Mouse (Mus musculus) fat pad, adult 2 months (tissue): ENCODE data around the gene Npl.
"Not testable (repeated sequence)": the region's sequence is repeated elsewhere in the genome, so short reads cannot be mapped to it uniquely, and the experiment has no call there.

Experiments used
- DNase-seq: peaks from one replicate; pipeline ENCODE4 v3.0.0-alpha.2; 2011; ENCODE audit warnings: low read depth, low spot score; ENCODE audit errors: extremely low read depth

The Npl gene

DNA sequence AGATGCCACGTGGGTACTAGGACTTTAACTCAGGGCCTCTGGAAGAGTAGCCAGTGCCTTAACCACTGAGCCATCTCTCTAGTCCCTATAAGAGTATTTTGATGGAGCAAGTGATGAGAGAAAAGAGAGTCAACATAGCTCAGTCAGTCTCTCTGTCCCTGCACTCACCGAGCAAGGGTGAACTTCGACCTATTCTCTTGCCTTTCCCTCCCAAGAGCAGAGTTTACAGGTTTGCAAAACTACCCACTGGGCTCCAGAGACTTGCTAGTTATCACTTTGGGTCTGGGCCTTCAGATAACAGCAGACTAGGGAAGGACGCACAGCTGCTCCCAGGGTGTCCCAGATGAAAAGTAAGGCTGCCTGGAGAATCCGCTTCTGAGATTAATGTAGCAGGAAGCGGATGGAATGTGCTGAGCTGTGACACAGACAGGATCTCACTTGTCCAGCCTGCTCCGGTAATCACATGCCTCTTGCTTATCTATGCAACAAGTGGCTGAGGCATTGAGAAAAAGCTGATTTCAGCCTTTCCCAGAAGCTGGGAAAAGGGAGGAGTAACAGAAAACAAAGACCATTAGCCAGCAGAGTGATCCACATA is 7.0 kb downstream of the Npl start:
- DNase-seq, result no peak

DNA sequence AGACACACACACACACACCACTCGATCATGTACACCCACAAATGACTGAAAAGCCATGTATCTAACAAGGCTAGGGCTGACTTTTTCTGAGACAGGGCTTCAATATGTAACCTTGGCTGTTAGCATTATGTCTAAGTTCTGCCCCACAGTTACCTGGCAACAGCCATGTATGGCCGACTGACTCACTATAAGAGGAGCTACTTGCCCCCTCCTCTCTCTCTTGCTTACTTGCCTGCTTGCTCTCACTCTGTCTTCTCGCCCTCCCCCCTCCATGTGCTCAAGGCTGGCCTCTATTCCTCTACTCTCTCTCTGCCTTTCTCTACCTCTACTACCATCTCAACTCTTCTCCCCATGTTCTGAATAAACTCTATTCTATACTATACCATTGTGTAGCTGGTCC is 9.1 kb downstream of the Npl start:
- DNase-seq, result no peak

DNA sequence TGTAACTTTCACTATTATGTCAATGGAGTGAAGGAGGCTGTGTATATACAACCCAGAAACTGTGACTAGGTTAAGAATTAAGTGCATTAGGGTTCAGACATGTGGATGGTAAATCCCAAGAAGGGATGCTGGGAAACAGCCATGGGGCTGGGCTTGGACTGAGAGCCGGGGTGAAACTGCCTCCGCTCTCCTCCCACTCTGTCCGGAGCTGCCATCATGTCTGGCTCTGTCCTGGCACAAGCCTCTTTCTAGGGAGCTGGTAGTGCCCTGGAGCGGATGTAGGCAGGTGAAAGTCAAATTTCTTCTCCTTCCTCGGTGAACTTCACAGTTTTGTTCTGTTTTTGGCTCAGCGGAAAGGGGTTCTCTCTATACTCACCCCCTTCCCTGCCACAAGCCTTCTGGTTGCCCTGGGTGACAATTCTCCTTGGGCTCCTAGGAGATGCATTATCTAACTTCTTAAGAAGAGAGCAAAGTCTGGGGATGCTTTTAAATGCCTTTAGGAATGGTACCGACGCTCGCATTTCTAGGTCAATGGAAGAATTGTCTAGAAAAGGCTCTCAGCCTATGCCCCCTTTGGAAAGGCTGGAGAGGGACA is 10.0 kb downstream of the Npl start:
- no peak for DNase-seq

DNA sequence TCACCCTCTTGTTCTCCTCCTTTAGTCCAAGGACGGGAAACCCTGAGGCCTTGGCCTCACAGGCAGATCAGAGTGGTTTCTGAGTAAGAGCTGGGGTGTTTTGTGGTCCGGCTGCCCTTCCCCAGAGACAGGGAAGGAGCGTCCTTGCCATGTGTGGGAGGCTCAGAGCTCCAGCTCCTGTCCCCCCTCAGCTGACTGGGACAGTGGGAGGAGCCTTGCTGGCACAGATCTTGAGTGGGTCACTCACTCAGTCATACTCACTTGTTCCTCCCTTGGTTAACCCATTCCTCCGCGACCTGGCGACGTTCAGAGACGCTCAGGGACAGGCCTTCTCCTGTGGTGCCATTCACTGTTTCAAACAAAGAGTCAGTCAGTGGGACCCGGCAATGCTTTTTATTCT is 14.2 kb downstream of the Npl start:
- no peak for DNase-seq

DNA sequence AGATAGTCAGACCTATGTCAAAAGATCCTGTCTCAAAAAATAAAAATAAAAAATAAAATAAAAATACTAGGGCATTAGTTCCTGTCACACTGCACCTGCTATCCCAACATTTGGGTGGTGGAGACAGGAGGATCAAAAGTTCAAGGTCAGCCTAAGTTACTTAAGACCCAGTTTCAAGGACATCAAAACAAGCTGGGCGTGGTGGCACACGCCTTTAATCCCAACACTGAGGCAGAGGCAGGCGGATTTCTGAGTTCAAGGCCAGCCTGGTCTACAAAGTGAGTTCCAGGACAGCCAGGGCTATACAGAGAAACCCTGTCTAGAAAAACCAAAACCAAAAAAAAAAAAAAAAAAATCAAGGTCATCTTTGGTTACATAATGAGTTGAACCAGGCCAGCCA is 16.9 kb downstream of the Npl start:
- DNase-seq, result not testable (repeated sequence)

DNA sequence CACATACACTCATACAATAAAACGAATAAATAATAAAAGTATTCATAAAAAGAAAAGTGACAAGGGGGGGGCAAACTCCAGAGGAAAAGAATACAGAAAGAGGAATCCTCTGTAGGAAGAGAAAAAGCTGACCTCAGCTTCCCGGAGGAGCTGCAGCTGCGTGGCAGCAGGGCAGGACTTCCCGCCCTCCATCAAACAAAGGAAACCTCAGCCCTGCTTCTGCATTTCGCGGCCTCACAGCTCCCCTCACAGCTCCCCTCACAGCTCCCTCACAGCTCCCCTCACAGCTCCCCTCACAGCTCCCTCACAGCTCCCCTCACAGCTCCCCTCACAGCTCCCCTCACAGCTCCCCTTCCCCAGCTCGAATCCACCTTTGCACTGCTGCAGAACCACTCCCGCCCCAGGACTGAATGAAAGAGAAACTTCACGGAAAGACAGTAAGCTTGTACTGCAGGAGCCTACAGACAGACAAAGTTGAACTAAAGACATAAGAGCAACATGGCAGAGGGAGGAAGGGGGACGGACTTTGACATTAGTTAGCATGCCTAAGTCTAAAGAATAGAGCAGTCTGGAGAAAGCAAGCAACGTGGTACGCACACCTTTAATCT is 17.5 kb downstream of the Npl start:
- DNase-seq, result no peak

DNA sequence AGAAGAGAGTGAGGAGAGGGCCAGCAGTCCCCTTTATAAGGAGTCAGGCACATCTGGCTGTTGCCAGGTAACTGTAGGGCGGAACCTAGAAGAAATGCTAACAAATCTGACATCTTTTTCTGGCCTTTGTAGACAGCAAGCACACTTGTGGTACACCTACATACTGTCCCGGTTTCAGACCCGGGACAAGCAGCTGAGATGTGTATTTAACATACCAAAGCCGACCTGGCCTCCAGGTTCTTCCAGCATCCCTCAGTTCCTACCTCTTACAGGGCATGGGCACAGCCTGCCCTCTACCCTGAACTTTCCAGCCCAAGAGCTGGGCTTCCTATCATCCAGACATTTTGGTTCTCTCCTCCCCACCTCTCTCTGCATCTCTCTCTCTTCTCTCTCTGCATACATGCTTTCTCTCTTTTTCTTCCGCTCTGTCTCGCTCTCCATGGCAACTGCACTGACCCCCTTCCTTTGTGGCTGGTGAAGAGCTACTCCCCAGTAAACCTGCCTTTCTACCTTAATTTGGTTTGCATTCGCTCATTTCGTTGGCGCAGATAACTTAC is 18.1 kb downstream of the Npl start:
- DNase-seq, result no peak

DNA sequence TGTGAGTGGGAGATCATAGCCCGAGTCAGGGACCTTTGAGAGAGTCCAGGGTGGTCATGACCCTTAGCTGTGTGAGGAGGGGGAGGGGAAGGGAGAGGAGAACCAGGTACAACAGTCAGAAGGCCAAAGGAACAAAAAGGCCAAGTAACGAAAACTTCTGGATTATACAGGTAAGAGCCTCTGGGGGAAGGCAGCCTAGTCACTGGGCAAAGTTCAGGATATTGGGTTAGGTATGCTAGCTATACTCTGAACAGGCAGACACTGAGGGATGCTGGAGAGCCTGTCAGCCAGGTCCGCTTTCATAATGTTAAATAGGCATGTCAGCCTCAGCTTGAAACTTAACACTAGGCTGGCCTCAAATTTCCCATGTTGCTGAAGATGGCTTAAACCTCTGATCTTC is 27.7 kb downstream of the Npl start:
- no peak for DNase-seq

DNA sequence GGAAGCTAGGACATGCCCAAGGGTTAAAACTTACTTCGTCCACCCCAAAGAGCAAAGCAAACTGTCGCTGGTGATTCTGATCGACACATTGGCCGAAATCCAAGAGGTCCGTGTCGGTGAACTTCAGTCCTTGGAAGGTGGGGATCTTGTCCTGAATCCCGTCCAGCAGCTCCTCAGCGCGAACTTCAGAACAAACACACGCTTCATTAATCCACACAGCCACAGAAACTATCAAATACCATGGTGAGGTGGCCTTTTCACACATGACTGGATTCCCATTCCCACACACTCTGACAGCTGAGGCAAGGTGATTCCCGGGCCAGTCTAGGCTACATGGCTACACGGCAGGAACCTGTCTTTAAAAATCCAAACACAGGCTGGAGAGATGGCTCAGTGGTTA is 34.5 kb downstream of the Npl start:
- no peak for DNase-seq

DNA sequence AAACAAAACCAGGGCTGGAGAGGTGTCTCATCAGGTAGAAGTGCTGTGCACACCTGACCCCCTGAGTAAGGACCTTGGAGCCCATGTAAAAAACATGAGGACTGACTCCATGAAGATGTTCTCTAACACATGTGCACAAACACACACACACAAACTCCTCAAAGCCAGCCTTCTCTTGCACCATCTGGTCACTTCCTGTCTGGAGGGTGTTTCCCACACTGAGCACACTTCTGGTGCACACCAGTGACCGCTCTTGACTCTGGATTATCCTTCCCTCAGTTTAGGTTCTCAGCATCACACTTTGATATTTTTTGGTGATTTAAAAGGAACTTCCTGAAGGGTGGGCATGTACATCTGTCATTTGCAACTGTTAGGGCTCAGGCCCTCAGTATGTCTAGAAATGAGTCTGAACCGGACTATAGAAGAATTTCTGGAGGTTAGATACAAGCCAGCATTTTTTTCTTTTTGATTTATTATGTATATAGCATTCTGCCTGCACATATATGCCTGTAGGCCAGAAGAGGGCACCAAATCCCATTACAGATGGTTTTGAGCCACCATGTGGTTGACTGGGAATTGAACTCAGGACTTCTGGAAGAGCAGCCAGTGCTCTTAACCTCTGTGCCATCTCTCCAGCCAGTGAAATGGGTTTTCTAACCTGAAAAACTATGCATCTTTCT is 39.4 kb downstream of the Npl start:
- DNase-seq, result no peak

DNA sequence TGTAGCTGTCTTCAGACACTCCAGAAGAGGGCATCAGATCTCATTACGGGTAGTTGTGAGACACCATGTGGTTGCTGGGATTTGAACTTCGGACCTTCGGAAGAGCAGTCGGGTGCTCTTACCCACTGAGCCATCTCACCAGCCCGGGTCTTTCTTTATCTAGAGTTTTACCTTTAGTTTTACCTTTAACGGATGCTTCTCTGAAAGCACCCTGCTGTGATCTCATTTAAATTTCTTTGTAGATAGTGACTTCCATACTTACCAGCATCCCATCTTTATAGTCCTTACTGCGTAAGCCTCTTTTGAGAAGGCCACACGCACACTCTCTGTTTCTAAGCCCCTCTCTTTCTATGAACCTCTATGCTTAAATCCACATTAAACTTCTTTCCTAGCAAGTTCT is 40.3 kb downstream of the Npl start:
- not testable (repeated sequence) for DNase-seq

DNA sequence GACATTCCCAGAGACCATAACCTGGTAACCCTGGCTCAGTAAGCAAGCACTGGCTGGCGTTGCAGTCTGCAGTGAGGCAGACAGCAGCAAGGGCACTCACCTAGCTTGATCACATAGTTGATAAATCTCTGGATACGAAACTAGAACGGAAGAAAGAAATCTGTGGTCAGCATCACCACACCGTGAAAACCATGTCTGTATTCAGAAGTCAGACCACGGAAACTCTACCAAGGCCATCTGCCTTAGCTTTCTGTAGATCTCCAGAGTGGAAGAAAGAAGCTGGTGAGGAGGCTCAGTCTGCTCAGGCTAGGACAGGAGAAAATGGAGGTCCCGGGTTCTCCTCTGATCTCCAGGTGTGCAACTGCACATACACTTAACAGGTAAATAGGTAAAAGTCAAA is 40.8 kb downstream of the Npl start:
- DNase-seq, result no peak

DNA sequence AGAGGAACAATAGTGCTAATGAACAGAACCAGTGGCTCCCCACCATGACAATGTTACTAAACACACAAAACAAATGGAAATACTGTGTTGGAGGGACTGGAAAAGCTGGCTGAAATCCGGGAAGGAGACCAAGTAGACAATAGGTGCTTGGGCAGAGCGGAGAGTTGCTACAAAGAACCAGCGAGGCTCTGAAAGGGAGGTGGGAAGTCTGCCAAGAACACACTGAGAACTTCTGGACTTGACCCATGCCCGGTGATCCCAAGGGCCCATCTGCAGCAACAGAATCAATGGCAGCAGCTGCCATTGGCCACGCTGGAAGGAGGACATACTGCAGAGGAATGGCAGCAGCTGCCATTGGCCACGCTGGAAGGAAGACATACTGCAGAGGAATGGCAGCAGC is 43.6 kb downstream of the Npl start:
- DNase-seq, result peak; percentile 58

DNA sequence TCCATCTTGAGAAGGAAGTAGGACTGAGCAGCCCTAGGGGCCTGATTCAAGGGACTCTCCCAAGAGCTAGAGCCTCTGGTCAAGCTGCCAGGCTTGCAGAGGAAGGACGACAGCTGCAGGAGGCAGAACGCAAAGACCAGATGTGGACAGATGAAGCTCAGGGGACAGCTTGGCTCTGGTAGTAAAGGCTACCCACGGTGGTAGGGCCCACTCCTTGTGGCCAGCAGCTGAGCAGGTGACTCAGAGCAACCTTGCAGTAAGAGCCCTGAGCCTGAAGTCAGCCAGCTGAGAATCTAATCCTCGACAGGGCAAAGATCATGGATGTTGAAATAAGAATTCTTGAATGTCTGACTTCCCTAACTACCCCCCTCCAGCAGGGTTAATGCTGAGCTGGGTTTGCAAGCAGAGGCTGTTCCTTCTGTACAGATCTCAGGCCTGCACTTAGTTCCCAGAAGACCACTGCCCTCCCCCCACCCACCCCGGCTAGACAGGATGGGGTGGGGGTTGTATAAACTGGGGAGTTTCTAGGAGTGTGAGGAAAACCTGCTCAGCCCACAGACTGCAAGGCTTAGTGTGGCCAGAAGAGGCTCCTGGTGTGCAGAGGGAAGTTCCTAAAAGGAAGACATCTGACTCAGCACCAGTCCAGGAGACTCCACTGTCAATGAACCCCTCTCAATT is 48.1 kb downstream of the Npl start:
- peak; percentile 55 for DNase-seq

DNA sequence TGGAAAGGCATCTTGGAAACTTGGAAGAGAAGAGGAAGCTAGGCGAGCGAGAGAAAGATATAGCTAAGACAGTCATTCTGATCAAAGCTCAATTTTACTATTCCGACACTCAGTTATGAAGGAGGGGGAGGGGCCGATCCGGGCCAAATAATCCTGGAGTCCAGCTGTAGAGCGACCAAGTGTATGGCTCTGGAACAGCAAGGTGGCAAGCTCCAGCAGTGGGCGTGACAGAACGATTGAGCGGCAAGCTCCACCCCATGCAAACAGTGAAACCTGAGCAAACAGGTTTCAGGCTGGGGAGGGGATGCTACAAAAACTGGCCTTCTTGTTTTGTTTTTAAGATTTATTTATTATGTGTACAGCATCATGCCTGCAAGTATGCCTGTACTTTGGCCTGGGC is 49.8 kb downstream of the Npl start:
- no peak for DNase-seq

DNA sequence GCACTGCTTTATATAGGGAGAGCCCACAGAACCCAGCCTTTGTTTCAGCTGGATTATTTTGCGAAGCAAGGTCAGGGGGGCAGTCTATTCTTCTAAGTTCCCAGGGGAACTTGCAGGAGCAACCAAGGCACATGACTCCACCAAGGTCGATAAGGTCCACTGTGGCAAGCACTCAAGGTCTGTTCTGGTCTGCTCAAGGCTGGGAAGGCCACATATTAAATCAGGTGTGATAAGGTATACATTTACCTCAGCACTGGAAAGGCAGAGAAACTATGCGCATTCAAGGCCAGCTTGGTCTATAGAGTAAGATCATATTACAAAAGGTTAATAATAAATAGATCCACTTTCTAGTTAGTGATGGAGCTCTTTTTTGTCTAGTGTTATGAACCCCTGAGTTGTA is 53.8 kb downstream of the Npl start:
- no peak for DNase-seq

DNA sequence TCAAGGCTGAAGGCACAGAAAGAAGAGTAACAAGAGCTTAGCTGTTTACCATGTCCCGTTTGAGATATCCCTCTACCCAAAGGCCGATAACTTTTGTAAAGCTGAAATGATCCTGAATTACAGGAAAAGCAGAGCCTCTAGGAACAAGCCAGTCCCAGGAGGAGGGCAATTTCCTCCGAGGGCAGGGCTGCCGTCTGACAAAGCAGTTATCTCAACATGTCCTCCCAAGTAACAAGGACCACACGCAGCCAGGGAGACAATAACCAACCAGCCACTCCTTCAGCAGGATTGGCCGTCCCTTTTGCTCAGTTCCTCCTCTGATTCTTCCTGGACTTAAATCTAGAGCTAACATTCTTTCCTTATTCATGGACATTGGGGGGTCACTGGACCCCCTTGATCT is 55.9 kb downstream of the Npl start:
- DNase-seq, result no peak

DNA sequence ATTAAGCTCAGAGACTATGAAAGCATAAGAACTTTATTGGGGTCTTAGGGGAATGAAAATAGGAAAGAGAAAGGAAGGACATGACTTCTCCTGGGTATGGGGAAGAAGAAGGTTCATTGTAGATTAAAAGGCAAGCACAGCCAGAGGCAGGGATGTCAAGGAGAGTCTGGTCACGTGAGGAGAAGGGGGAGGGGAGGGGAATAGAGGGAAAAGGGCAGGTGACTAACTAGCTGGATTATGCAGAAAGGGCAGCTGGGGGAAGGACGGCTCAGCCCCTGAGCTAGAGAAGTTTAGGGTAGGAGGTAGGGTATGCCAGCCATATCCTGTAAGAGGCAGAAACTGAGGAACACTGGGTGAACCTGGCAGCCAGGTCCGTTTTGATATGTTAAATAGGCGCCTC is 56.5 kb downstream of the Npl start:
- no peak for DNase-seq

DNA sequence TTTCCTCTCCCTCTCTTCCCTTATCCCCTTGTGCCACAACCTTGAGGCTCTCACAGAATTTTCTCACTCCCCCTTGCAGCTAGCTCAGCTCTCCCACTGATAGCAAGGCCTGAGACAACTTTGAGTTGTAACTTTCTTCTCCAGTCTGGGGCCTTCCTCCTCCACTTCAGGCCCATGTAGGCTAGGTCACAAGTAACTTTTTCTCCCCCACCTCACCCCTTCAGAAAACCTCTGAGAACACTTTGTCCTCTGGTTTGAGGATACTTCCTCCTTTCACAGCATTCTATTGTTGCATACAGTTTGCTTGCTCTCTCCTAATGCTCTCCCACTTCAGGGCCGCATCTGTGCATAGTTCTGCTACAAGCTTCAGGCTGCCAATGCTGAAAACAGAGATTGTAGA is 58.0 kb downstream of the Npl start:
- DNase-seq, result no peak

DNA sequence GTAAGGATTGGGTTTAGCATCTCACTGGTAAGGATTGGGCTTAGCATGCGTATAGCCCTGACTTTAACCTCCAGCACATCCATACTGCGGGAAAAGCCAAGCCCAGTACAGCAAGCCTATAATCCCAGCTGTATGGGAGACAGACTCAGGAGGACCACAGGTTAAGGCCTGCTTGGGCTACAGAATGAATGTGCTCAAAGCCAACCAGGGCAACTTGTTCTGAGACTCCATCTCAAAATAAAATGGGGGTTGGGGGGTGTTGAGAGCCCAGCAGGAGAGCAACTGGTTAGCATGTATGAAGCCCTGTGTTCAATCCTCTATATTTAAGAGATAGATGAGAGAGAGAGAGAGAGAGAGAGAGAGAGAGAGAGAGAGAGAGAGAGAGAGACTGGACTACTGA is 58.5 kb downstream of the Npl start:
- DNase-seq, result no peak

DNA sequence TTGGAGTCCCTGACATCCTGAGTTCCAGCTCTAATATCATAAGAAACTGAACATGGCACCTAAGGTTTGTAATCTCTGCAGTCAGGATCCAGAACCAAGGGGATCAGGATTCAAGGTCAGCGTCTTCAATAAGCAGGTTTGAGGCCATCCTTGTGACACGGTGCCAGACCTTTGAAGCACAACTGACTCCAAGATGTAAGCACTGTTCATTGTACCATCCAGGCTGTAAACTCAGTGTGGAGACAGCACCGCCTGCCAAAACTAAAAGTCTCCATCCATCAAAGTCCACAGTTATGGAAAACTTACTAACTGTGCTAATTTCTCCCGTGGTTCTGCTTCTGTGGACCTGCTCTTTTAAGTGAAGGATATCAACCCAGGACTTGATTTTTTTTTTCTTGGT is 59.9 kb downstream of the Npl start:
- DNase-seq, result no peak

DNA sequence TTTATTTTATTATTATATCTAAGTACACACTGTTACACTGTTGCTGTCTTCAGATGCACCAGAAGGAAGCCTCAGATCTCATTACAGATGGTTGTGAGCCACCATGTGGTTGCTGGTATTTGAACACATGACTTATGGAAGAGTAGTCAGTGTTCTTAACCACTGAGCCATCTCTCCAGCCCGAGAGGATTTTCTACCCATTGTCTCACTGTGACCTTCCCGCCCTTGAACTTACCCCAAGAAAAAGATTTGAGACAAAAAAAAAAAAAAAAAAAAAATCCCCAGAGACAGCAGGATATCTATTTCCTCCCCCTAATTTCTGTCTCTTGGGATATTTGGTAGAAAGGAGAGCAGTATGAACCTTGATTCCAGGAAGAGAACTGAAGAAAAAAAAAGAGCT is 60.3 kb downstream of the Npl start:
- no peak for DNase-seq
